Mouse (Mus musculus) G1E (cell line): ENCODE results near the gene Atp4a.

ENCODE experiments used
- CTCF ChIP-seq: IDR thresholded peaks from 2 replicates; pipeline ENCODE4 v1.5.1; 2012; ENCODE audit warnings: low read depth, low read length, inconsistent platforms, mixed read lengths
- GATA1 ChIP-seq: IDR thresholded peaks from 2 replicates; pipeline ENCODE4 v1.6.1; 2012; ENCODE audit warnings: borderline replicate concordance, low read length, inconsistent platforms, mixed read lengths
- GATA2 ChIP-seq: IDR thresholded peaks from 2 replicates; pipeline ENCODE4 v1.6.1; 2012; ENCODE audit warnings: low read depth, low read length, inconsistent platforms, borderline replicate concordance
- POLR2AphosphoS5 ChIP-seq: IDR thresholded peaks from 2 replicates; pipeline ENCODE4 v1.6.1; 2012; ENCODE audit warnings: low read depth, low read length, inconsistent platforms; ENCODE audit not compliant: insufficient replicate concordance
- TAL1 ChIP-seq: conservative IDR thresholded peaks from 2 replicates; pipeline ENCODE4 v1.6.1; 2012; ENCODE audit warnings: low read depth, low read length, inconsistent platforms, mixed read lengths

- TF ChIP-seq TAL1: no peak
- TF ChIP-seq CTCF: no peak
- no peak for TF ChIP-seq GATA1
- TF ChIP-seq GATA2: no peak
- TF ChIP-seq POLR2AphosphoS5: no peak
These were observed 17.5 kb downstream of the Atp4a start, which contains the start of gene Tmem147 for GRCm38 (mm10) chr7:30729396-30730063.
